Mouse (Mus musculus) heart, adult 2 months (tissue): ENCODE measurements around the gene Krt19. TPM values are rescaled to one million over a fixed set of nuclear protein-coding genes. Genes with fewer than 3 reads are reported as not detected.

Experiments
- DNase-seq, 2 experiments: peaks; one replicate each; pipeline ENCODE4 v3.0.0; 2021
- H3K27ac ChIP-seq: fragments of 200-600 bp; 2 replicates; pipeline ENCODE4 v1.8.1; 2022
- H3K27me3 ChIP-seq: fragments of 200-500 bp; 2 replicates; pipeline ENCODE4 v1.6.1; 2012; ENCODE audit warnings: mild to moderate bottlenecking, low read length, inconsistent platforms, mixed read lengths; ENCODE audit not compliant: control insufficient read depth, insufficient read depth
- H3K36me3 ChIP-seq: fragments of 200-500 bp; 2 replicates; pipeline ENCODE4 v1.6.1; 2012; ENCODE audit warnings: low read length, inconsistent platforms; ENCODE audit not compliant: control insufficient read depth, insufficient read depth
- H3K4me1 ChIP-seq: fragments of 200-500 bp; 2 replicates; pipeline ENCODE4 v1.6.1; 2011; ENCODE audit warnings: low read length; ENCODE audit not compliant: control insufficient read depth, insufficient read depth
- H3K4me3 ChIP-seq: fragments of 200-600 bp; 2 replicates; pipeline ENCODE4 v1.8.1; 2022
- H3K79me2 ChIP-seq: fragments of 200-500 bp; replicated peaks from 2 replicates; pipeline ENCODE4 v1.6.1; 2012; ENCODE audit warnings: mild to moderate bottlenecking, inconsistent platforms, low read length, moderate library complexity, mixed read lengths; ENCODE audit not compliant: control insufficient read depth, insufficient read depth
- H3K9ac ChIP-seq: fragments of 200-500 bp; 2 replicates; pipeline ENCODE4 v1.6.1; 2012; ENCODE audit warnings: low read depth, mild to moderate bottlenecking, control low read depth, inconsistent platforms, low read length, mixed read lengths
- CTCF ChIP-seq: fragments of 200-600 bp; IDR thresholded peaks from 2 replicates; pipeline ENCODE4 v1.8.1; 2022; ENCODE audit warnings: antibody characterized with exemption, mild to moderate bottlenecking, moderate library complexity
- EP300 ChIP-seq: fragments of 200-500 bp; IDR thresholded peaks from 2 replicates; pipeline ENCODE4 v1.6.1; 2011; ENCODE audit warnings: low read depth, low read length, control low read depth; ENCODE audit not compliant: insufficient read depth
- POLR2A ChIP-seq: fragments of 200-500 bp; IDR thresholded peaks from 2 replicates; pipeline ENCODE4 v1.6.1; 2011; ENCODE audit warnings: mild to moderate bottlenecking, low read depth, low read length, control low read depth; ENCODE audit not compliant: insufficient read depth
- WGBS: fragments of 180-500 bp; shearing (Covaris S2); methylation state at CpG from one replicate; pipeline ENCODE4 v1.1.7; 2018; 5-methylcytosine and 5-hydroxymethylcytosine counted together
- intact Hi-C: fragments of 180-260 bp; cut with DNase I; formaldehyde crosslinking; loops from one replicate; pipeline ENCODE4 v1.15.1; 2025
- long read RNA-seq: library from polyadenylated mRNA; stranded (forward); transcript quantifications from one replicate; pipeline ENCODE4 v2.0.0, GENCODE M21; 2021
- polyA plus RNA-seq: library from polyadenylated mRNA; depleted of rRNA; stranded (reverse); fragments of >200 nt; gene quantifications from 2 replicates; pipeline ENCODE4 v1.2.3, GENCODE M21; 2012; rRNA removed
- total RNA-seq, 2 experiments: library from RNA; stranded (reverse); gene quantifications; 2 replicates each; pipeline ENCODE4 v1.2.3; 2021

The Krt19 gene
- 1 to 10 TPM; 6.9 to 8.5 TPM for total RNA-seq
- polyA plus RNA-seq = 8.0 and 27.0 TPM in 2 replicates
- long read RNA-seq, partial matches to known transcripts = 0 of 2 reads
- long read RNA-seq, other reads (novel, unspliced or antisense) = 1 of 2 reads

- Histone ChIP-seq H3K4me1 (peaks cover 2% of the 10 kb centered on the region; the same call in 1 of the 2 replicates), H3K79me2 (no peaks in the 10 kb centered on the region), H3K9ac (no peak within 1 kb of the TSS), H3K27ac (no peak within 1 kb of the TSS; the same call in 1 of the 2 replicates), H3K4me3 (no peak within 1 kb of the TSS), H3K27me3 (peaks cover 3% of the 10 kb centered on the region; the same call in 1 of the 2 replicates), H3K36me3 (no peaks in the 10 kb centered on the region)
- DNase-seq = no peak
- TF ChIP-seq POLR2A (no peak), CTCF (no peak), EP300 (no peak)
- 30% methylated on average over 9 of the region's 9 CpGs for WGBS
- intact Hi-C loops = no loop called here
These were observed at the start of gene Krt19 for GRCm38 (mm10) chr11:100148615-100149330. TSS of gene Krt19 (minus strand) at chr11:100148665.

- no peak for DNase-seq
- no peak for TF ChIP-seq EP300
- no peak for TF ChIP-seq POLR2A
- no peak for TF ChIP-seq CTCF
- Histone ChIP-seq H3K79me2 (no peaks in the 10 kb centered on the region), H3K4me3 (no peak within 1 kb of the TSS), H3K27ac (no peak within 1 kb of the TSS), H3K4me1 (no peaks in the 10 kb centered on the region), H3K27me3 (no peaks in the 10 kb centered on the region; the same call in 1 of the 2 replicates), H3K9ac (no peak within 1 kb of the TSS), H3K36me3 (no peaks in the 10 kb centered on the region)
- intact Hi-C loops = no loop called here
- 40% methylated on average over 9 of the region's 9 CpGs for WGBS
These were observed 44.5 kb upstream of the Krt19 start, which contains the start of gene Krt9 for GRCm38 (mm10) chr11:100192992-100193391. TSS of gene Krt9 (minus strand) at chr11:100193246.

GRCm38 (mm10) chr11:100191820-100192219, 43.4 kb upstream of the Krt19 start:
- WGBS = 87% methylated on average over 3 of the region's 3 CpGs
- DNase-seq = no peak
- H3K4me1 ChIP-seq = no peaks in the 10 kb centered on the region
- no peaks in the 10 kb centered on the region for H3K79me2 ChIP-seq
- H3K27ac ChIP-seq = no peak overlapping the region
- no peak overlapping the region for H3K4me3 ChIP-seq
- intact Hi-C loops = no loop called here
- H3K9ac ChIP-seq = no peak overlapping the region
- no peaks in the 10 kb centered on the region; the same call in 1 of the 2 replicates for H3K27me3 ChIP-seq
- H3K36me3 ChIP-seq = no peaks in the 10 kb centered on the region
- TF ChIP-seq EP300 = no peak
- TF ChIP-seq POLR2A = no peak
- TF ChIP-seq CTCF = no peak

- Histone ChIP-seq H3K79me2 (no peaks in the 10 kb centered on the region), H3K36me3 (no peaks in the 10 kb centered on the region), H3K4me3 (no peak overlapping the region), H3K27ac (no peak overlapping the region), H3K9ac (no peak overlapping the region), H3K27me3 (no peaks in the 10 kb centered on the region; the same call in 1 of the 2 replicates), H3K4me1 (no peaks in the 10 kb centered on the region)
- DNase-seq = no peak
- TF ChIP-seq CTCF = no peak
- intact Hi-C loops = no loop called here
- 66% methylated on average over 8 of the region's 8 CpGs for WGBS
These were observed 38.3 kb upstream of the Krt19 start for GRCm38 (mm10) chr11:100186736-100187135.

DNA sequence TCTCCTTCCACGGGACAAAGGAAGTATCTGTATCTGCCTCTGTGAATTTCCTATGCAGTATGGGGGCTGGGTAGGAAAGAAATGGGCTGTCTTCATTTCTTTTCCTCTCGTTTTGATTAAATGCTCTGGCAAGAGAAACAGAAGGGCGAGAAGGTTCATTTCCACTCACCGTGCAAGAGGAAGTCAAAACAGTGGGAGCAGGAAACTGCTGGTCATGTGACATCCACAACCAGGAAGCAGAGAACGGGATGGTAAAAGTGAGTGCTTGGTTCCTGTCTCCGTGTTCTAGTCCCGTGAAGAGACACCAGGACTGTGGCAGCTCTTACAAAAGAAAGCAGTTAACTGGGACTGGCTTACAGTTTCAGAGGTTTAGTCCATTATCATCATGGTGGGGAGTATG, 33.3 kb upstream of the Krt19 start:
- intact Hi-C loops = no loop called here
- H3K27me3 ChIP-seq = no peaks in the 10 kb centered on the region
- no peaks in the 10 kb centered on the region; the same call in 1 of the 2 replicates for H3K4me1 ChIP-seq
- no peak overlapping the region for H3K4me3 ChIP-seq
- no peak overlapping the region for H3K27ac ChIP-seq
- H3K36me3 ChIP-seq = no peaks in the 10 kb centered on the region
- H3K79me2 ChIP-seq = no peaks in the 10 kb centered on the region
- DNase-seq = no peak
- no peak overlapping the region for H3K9ac ChIP-seq
- 39% methylated on average over 7 of the region's 7 CpGs for WGBS
- TF ChIP-seq CTCF = no peak
- TF ChIP-seq POLR2A = no peak
- TF ChIP-seq EP300 = no peak

GRCm38 (mm10) chr11:100179260-100179659, 30.8 kb upstream of the Krt19 start:
- intact Hi-C loops = no loop called here
- no peak overlapping the region for H3K4me3 ChIP-seq
- no peaks in the 10 kb centered on the region for H3K36me3 ChIP-seq
- no peak overlapping the region for H3K9ac ChIP-seq
- 73% methylated on average over 3 of the region's 3 CpGs for WGBS
- no peak overlapping the region for H3K27ac ChIP-seq
- no peaks in the 10 kb centered on the region for H3K27me3 ChIP-seq
- DNase-seq = no peak
- no peaks in the 10 kb centered on the region for H3K79me2 ChIP-seq
- H3K4me1 ChIP-seq = no peaks in the 10 kb centered on the region; the same call in 1 of the 2 replicates
- TF ChIP-seq EP300 = no peak
- no peak for TF ChIP-seq CTCF
- TF ChIP-seq POLR2A = no peak
